Mouse (Mus musculus): ENCODE results near the gene Utp15. TPM values are rescaled to one million over a fixed set of nuclear protein-coding genes. Genes with fewer than 3 reads are reported as not detected.

Gene Utp15
- polyA plus RNA-seq, 1 experiment = 11.3 TPM

- Histone ChIP-seq H3K4me1 (replicated peaks; ENCODE audit: control insufficient read depth, insufficient read depth, low read length) (0 out of 2 replicates have a peak, but pooled peaks cover 4% of the 10 kb centered on the region), H3K36me3 (ENCODE audit: control insufficient read depth, insufficient read depth, low read length) (no peaks in the 10 kb centered on the region), H3K4me3 (ENCODE audit: control insufficient read depth, insufficient read depth, low read length) (no peak overlapping the region), H3K27ac (ENCODE audit: control insufficient read depth, insufficient read depth, low read length) (no peak overlapping the region), H3K27me3 (ENCODE audit: control insufficient read depth, insufficient read depth, low read length) (peaks cover 2% of the 10 kb centered on the region; the same call in 1 of the 2 replicates)
- TF ChIP-seq POLR2A (IDR thresholded peaks at IDR 0.05; ENCODE audit: control insufficient read depth, extremely low read depth, insufficient read depth, low read length, poor library complexity) (no peak), CTCF (IDR thresholded peaks at IDR 0.05; ENCODE audit: borderline replicate concordance, control insufficient read depth, extremely low read depth, insufficient read depth, low read length, poor library complexity) (no peak)
- DNase-seq = no peak
- WGBS = 71% methylated on average over 9 of the region's 9 CpGs
Measured at GRCm38 (mm10) chr13:98201436-98201835, 61.4 kb downstream of the Utp15 start.

Other genes starting within 250 kb of the Utp15 start
- 1.7 and 2.0 TPM in 2 replicates for gene Arhgef28, start 56.6 kb downstream of the Utp15 start, polyA plus RNA-seq (2012; rRNA removed)
- 15.3 and 18.9 TPM in 2 replicates for gene Ankra2, start within 50 bp of the Utp15 start, polyA plus RNA-seq (2012; rRNA removed)
- 0.34 TPM in 1 of 2 replicates, not detected in the other for gene Gm21976, start 16.8 kb upstream of the Utp15 start, polyA plus RNA-seq (2012; rRNA removed)
- gene Btf3, start 54.0 kb upstream of the Utp15 start, polyA plus RNA-seq (2012; rRNA removed) = 200 and 204 TPM in 2 replicates
- gene Foxd1, start 91.2 kb upstream of the Utp15 start, polyA plus RNA-seq (2012; rRNA removed) = 0.03 TPM in 2 replicates
- gene Gm10320, start 229.0 kb upstream of the Utp15 start, polyA plus RNA-seq (2012; rRNA removed) = 1.2 and 2.4 TPM in 2 replicates